Mouse (Mus musculus) thymus, adult 2 months (tissue): ENCODE measurements at regions not wholly inside any gene's neighbourhood (a gene's known extent, or its start where the extent isn't known, plus 50 kb on each side); places are given as distances from the start of the nearest gene placed in this dataset.

Source experiments
- CTCF ChIP-seq: fragments of 200-500 bp; IDR thresholded peaks from 2 replicates; pipeline ENCODE4 v1.5.1; 2012; ENCODE audit warnings: mild to moderate bottlenecking, control low read depth, low read length, moderate library complexity, borderline replicate concordance; ENCODE audit not compliant: control insufficient read depth, poor library complexity, insufficient read depth; ENCODE audit errors: extremely low read depth
- POLR2A ChIP-seq: fragments of 200-500 bp; IDR thresholded peaks from 2 replicates; pipeline ENCODE4 v1.6.1; 2012; ENCODE audit warnings: mild to moderate bottlenecking, low read length, control low read depth, moderate library complexity; ENCODE audit not compliant: control insufficient read depth, poor library complexity, insufficient read depth; ENCODE audit errors: extremely low read depth

GRCm38 (mm10) chr10:117997796-117998195 is 143.8 kb upstream of the Mdm1 start:
- TF ChIP-seq POLR2A = no peak
- TF ChIP-seq CTCF = no peak
